Mouse (Mus musculus) lung, postnatal 0 days (tissue): ENCODE results near the gene Hist1h4h.

Experiments
- CTCF ChIP-seq: IDR thresholded peaks from 2 replicates; pipeline ENCODE4 v1.5.1; 2016; ENCODE audit warnings: antibody characterized with exemption, mild to moderate bottlenecking
- EP300 ChIP-seq: IDR thresholded peaks from 2 replicates; pipeline ENCODE4 v1.6.1; 2016; ENCODE audit warnings: antibody characterized with exemption, mild to moderate bottlenecking, control low read depth

DNA sequence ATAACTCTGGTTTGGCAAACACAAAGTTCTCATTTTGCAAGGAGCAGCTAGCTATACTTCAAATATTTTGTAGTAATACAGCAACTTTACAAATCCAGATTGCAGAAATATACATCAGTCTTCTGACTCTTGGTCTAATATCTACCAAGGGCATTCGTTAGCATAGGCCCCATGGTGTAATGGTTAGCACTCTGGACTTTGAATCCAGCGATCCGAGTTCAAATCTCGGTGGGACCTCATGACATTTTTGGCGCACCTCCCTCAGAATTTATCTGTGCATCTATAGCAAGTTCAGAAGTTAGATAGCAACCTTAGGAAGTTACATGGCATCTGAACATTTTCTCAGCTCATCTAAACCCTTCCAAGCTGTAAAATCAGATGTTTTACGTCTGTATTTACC lies 12.0 kb upstream of the Hist1h4h start:
- TF ChIP-seq CTCF (no peak), EP300 (no peak; the same call in 1 of the 2 replicates)
